Mouse (Mus musculus): ENCODE data around the gene Gm4922. TPM values are rescaled to one million over a fixed set of nuclear protein-coding genes. Genes with fewer than 3 reads are reported as not detected.
A peak's percentile ranks its signal among the peaks of the same experiment; 100 is the strongest.

The Gm4922 gene
- polyA plus RNA-seq, 1 experiment from 2014 or later: 0.08 TPM

- H3K4me3 ChIP-seq (ENCODE audit: low read depth, low read length): no peak overlapping the region
- H3K27me3 ChIP-seq (ENCODE audit: control insufficient read depth, insufficient read depth, low read length): no peaks in the 10 kb centered on the region
- no peak for DNase-seq (ENCODE audit: low spot score, missing footprints)
- ATAC-seq (ENCODE audit: low FRiP score): no peak
- WGBS: 84% methylated on average over 2 of the region's 2 CpGs
- no peaks in the 10 kb centered on the region; the same call in 1 of the 2 replicates for H3K4me1 ChIP-seq (ENCODE audit: control insufficient read depth, insufficient read depth, low read length)
- no peaks in the 10 kb centered on the region for H3K9me3 ChIP-seq (ENCODE audit: control insufficient read depth, low read length)
- H3K36me3 ChIP-seq (ENCODE audit: control insufficient read depth, insufficient read depth, low read length): no peaks in the 10 kb centered on the region
- no peak overlapping the region for H3K9ac ChIP-seq (ENCODE audit: low read length)
- H3K27ac ChIP-seq (ENCODE audit: low read depth, low read length): no peak overlapping the region
- H3K4me2 ChIP-seq: no peak overlapping the region
Observed at GRCm38 (mm10) chr10:18811751-18812150, 25.2 kb upstream of the Gm4922 start.

GRCm38 (mm10) chr10:18790063-18790462 lies 3.5 kb upstream of the Gm4922 start:
- Histone ChIP-seq H3K4me2 (no peak overlapping the region), H3K27me3 (ENCODE audit: control insufficient read depth, insufficient read depth, low read length) (no peaks in the 10 kb centered on the region), H3K4me3 (ENCODE audit: low read depth, low read length) (no peak overlapping the region), H3K9ac (ENCODE audit: low read length) (no peak overlapping the region), H3K36me3 (ENCODE audit: control insufficient read depth, insufficient read depth, low read length) (no peaks in the 10 kb centered on the region), H3K4me1 (ENCODE audit: control insufficient read depth, insufficient read depth, low read length) (no peaks in the 10 kb centered on the region), H3K27ac (ENCODE audit: low read depth, low read length) (no peak overlapping the region), H3K9me3 (ENCODE audit: control insufficient read depth, low read length) (no peaks in the 10 kb centered on the region)
- no peak for ATAC-seq (ENCODE audit: low FRiP score)
- WGBS: 92% methylated on average over 4 of the region's 4 CpGs
- DNase-seq (ENCODE audit: low spot score, missing footprints): no peak

GRCm38 (mm10) chr10:18788601-18789000 lies 2.0 kb upstream of the Gm4922 start:
- ATAC-seq (ENCODE audit: low FRiP score) (no peak), DNase-seq (ENCODE audit: low spot score, missing footprints) (no peak)
- Histone ChIP-seq H3K9me3 (ENCODE audit: control insufficient read depth, low read length) (no peaks in the 10 kb centered on the region), H3K27me3 (ENCODE audit: control insufficient read depth, insufficient read depth, low read length) (no peaks in the 10 kb centered on the region), H3K4me2 (no peak overlapping the region), H3K27ac (ENCODE audit: low read depth, low read length) (no peak overlapping the region), H3K9ac (ENCODE audit: low read length) (no peak overlapping the region), H3K4me1 (ENCODE audit: control insufficient read depth, insufficient read depth, low read length) (no peaks in the 10 kb centered on the region), H3K4me3 (ENCODE audit: low read depth, low read length) (no peak overlapping the region), H3K36me3 (ENCODE audit: control insufficient read depth, insufficient read depth, low read length) (no peaks in the 10 kb centered on the region)
- WGBS: 64% methylated on average over 1 of the region's 1 CpGs

- H3K4me2 ChIP-seq: no peak overlapping the region
- ATAC-seq (ENCODE audit: low FRiP score) (no peak), DNase-seq (ENCODE audit: low spot score, missing footprints) (no peak)
- H3K9me3 ChIP-seq (ENCODE audit: control insufficient read depth, low read length): no peaks in the 10 kb centered on the region
- H3K36me3 ChIP-seq (ENCODE audit: control insufficient read depth, insufficient read depth, low read length): no peaks in the 10 kb centered on the region
- no peak overlapping the region for H3K27ac ChIP-seq (ENCODE audit: low read depth, low read length)
- no peaks in the 10 kb centered on the region for H3K27me3 ChIP-seq (ENCODE audit: control insufficient read depth, insufficient read depth, low read length)
- H3K4me1 ChIP-seq (ENCODE audit: control insufficient read depth, insufficient read depth, low read length): no peaks in the 10 kb centered on the region
- H3K4me3 ChIP-seq (ENCODE audit: low read depth, low read length): no peak overlapping the region
- 65% methylated on average over 3 of the region's 3 CpGs for WGBS
- no peak overlapping the region for H3K9ac ChIP-seq (ENCODE audit: low read length)
Observed at GRCm38 (mm10) chr10:18777546-18777945, 9.0 kb downstream of the Gm4922 start.

DNA sequence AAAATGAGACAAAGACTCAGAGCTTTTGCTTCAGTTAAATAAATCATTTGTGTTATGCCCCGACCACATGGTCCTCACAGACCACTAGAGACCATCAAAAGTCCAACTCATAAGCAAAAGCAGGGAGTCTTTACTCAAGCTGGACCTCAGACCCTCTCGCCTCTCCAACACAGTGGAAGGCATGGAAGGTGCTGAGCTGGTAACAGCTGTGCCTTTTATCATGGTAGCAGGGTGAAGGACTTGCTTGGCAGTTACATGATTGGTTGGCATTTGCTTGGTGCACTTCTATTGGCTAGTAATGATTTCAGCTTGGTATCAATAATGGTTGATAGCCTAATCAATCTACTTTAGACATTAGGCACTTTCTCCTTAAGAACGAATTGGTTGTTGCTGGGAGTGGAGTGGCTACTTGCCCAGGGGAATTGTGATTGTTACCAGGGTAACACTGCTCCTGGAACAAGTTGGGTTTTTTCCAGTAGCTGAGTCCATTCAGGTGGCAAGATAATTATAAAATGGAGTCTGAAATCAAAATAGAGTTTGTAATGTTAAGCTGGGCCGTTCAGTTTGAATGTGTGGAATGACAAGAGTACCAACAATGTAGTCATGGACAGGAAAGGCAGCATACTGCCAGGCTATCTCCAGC lies 13.9 kb downstream of the Gm4922 start:
- DNase-seq (ENCODE audit: low spot score, missing footprints): no peak
- Histone ChIP-seq H3K9me3 (ENCODE audit: control insufficient read depth, low read length) (no peaks in the 10 kb centered on the region), H3K27ac (ENCODE audit: low read depth, low read length) (no peak overlapping the region), H3K36me3 (ENCODE audit: control insufficient read depth, insufficient read depth, low read length) (no peaks in the 10 kb centered on the region), H3K4me1 (ENCODE audit: control insufficient read depth, insufficient read depth, low read length) (no peaks in the 10 kb centered on the region), H3K4me3 (ENCODE audit: low read depth, low read length) (no peak overlapping the region), H3K27me3 (ENCODE audit: control insufficient read depth, insufficient read depth, low read length) (no peaks in the 10 kb centered on the region), H3K4me2 (no peak overlapping the region), H3K9ac (ENCODE audit: low read length) (no peak overlapping the region)
- no peak for ATAC-seq (ENCODE audit: low FRiP score)
- 79% methylated on average over 4 of the region's 4 CpGs for WGBS

DNA sequence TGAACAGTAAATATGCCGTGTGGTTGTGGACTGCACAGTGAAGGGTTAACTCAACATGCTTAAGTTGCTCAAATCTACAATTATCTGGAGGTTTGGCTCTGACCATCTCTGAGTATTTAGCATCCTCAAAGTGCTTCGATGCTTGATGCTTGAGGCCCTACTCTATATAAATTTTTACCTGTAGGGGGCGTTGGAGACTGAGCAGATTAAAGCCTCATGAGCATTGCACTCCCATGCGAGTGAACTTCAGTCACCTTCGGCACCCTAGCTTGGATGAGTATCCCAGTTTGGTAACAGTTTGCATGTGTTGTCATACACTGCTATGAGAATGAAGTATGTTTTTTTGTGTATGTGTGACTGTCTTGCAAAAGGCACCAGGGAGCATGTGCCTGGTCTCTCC lies 16.7 kb downstream of the Gm4922 start:
- Histone ChIP-seq H3K36me3 (ENCODE audit: control insufficient read depth, insufficient read depth, low read length) (no peaks in the 10 kb centered on the region), H3K9me3 (ENCODE audit: control insufficient read depth, low read length) (no peaks in the 10 kb centered on the region), H3K27me3 (ENCODE audit: control insufficient read depth, insufficient read depth, low read length) (no peaks in the 10 kb centered on the region), H3K9ac (ENCODE audit: low read length) (no peak overlapping the region), H3K27ac (ENCODE audit: low read depth, low read length) (no peak overlapping the region), H3K4me1 (ENCODE audit: control insufficient read depth, insufficient read depth, low read length) (no peaks in the 10 kb centered on the region), H3K4me2 (no peak overlapping the region), H3K4me3 (ENCODE audit: low read depth, low read length) (no peak overlapping the region)
- no peak for DNase-seq (ENCODE audit: low spot score, missing footprints)
- whole genome bisulfite sequencing: 56% methylated on average over 5 of the region's 5 CpGs
- ATAC-seq (ENCODE audit: low FRiP score): no peak

- no peaks in the 10 kb centered on the region for H3K27me3 ChIP-seq (ENCODE audit: control insufficient read depth, insufficient read depth, low read length)
- H3K9me3 ChIP-seq (ENCODE audit: control insufficient read depth, low read length): no peaks in the 10 kb centered on the region
- no peak overlapping the region for H3K4me2 ChIP-seq
- H3K9ac ChIP-seq (ENCODE audit: low read length): no peak overlapping the region
- DNase-seq (ENCODE audit: low spot score, missing footprints) (peak; percentile 92), ATAC-seq (ENCODE audit: low FRiP score) (no peak)
- H3K4me1 ChIP-seq (ENCODE audit: control insufficient read depth, insufficient read depth, low read length): no peaks in the 10 kb centered on the region
- WGBS: 46% methylated on average over 2 of the region's 2 CpGs
- no peak overlapping the region for H3K4me3 ChIP-seq (ENCODE audit: low read depth, low read length)
- H3K36me3 ChIP-seq (ENCODE audit: control insufficient read depth, insufficient read depth, low read length): no peaks in the 10 kb centered on the region
- no peak overlapping the region for H3K27ac ChIP-seq (ENCODE audit: low read depth, low read length)
Observed at GRCm38 (mm10) chr10:18760241-18760640, 26.4 kb downstream of the Gm4922 start.

- DNase-seq (ENCODE audit: low spot score, missing footprints) (no peak), ATAC-seq (ENCODE audit: low FRiP score) (no peak)
- H3K36me3 ChIP-seq (ENCODE audit: control insufficient read depth, insufficient read depth, low read length): no peaks in the 10 kb centered on the region
- no peak overlapping the region for H3K4me2 ChIP-seq
- 84% methylated on average over 4 of the region's 4 CpGs for WGBS
- H3K9ac ChIP-seq (ENCODE audit: low read length): no peak overlapping the region
- H3K9me3 ChIP-seq (ENCODE audit: control insufficient read depth, low read length): no peaks in the 10 kb centered on the region
- no peak overlapping the region for H3K27ac ChIP-seq (ENCODE audit: low read depth, low read length)
- H3K4me1 ChIP-seq (ENCODE audit: control insufficient read depth, insufficient read depth, low read length): no peaks in the 10 kb centered on the region
- no peak overlapping the region for H3K4me3 ChIP-seq (ENCODE audit: low read depth, low read length)
- H3K27me3 ChIP-seq (ENCODE audit: control insufficient read depth, insufficient read depth, low read length): no peaks in the 10 kb centered on the region
Observed at GRCm38 (mm10) chr10:18750057-18750456, 36.5 kb downstream of the Gm4922 start.

DNA sequence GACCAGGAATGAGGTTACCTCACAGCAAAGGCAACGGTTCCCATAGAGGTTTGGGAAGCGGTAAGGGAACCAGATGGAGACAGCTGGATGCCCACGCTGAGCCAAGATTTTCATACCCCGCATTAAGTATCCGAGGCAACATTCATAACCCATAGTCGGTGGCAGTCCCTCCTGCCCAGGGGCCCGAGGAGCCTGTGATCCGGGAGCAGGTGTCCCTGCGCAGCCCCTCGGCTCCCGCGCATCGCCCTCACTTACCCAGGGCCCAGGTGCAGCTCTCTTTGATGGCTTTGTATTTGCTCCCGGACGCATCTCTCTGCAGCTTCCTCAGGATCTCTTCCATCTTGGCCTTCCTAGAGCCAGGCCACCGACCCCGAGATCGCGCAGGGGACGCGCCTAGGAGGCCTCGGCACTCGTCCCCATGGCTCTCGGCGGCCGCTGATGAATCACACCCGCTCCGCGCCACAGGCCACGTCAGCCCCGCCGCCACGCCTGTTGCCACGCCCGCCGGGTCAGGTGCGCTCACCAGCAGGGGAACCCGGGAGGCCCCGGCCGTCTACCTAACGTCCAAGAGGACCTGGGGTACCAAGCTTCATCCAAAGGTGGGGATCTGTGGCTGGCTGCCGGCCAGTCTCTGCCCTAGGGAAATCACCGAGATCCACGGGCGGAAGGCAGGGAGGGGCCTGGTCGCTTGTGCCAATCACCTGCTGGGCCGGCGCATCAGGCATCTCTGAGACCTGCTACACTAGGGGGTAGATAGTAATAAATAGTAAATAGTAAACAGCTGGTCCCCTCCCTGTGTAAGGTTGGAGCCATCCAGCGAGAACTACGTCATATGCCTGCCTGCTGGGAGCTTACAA lies 43.1 kb downstream of the Gm4922 start, which contains the start of gene Arfgef3:
Arfgef3 (minus strand) TSS at position 664 of the 857 bp plus-strand sequence.
- WGBS: 1% methylated on average over 50 of the region's 50 CpGs
- Histone ChIP-seq H3K27me3 (ENCODE audit: control insufficient read depth, insufficient read depth, low read length) (no peaks in the 10 kb centered on the region), H3K4me3 (ENCODE audit: low read depth, low read length) (peak within 1 kb of the TSS; percentile 47), H3K27ac (ENCODE audit: low read depth, low read length) (no peak within 1 kb of the TSS), H3K4me2 (peak within 1 kb of the TSS; percentile 59), H3K36me3 (ENCODE audit: control insufficient read depth, insufficient read depth, low read length) (no peaks in the 10 kb centered on the region), H3K9me3 (ENCODE audit: control insufficient read depth, low read length) (no peaks in the 10 kb centered on the region), H3K4me1 (ENCODE audit: control insufficient read depth, insufficient read depth, low read length) (no peaks in the 10 kb centered on the region), H3K9ac (ENCODE audit: low read length) (peak within 1 kb of the TSS; percentile 46)
- DNase-seq (ENCODE audit: low spot score, missing footprints): peak; percentile 94
- ATAC-seq (ENCODE audit: low FRiP score): peak; percentile 87

All from midbrain, embryonic 11.5 days (tissue).